Mouse (Mus musculus) Patski (cell line): ENCODE measurements around the gene Cacng3. TPM values are rescaled to one million over a fixed set of nuclear protein-coding genes. Genes with fewer than 3 reads are reported as not detected.

Source experiments
- ATAC-seq: fragments of 100-300 bp; one replicate; pipeline ENCODE4 v1.8.0; 2021
- CTCF ChIA-PET: fragments of 350-600 bp; sonication (Branson Sonifier 250); formaldehyde crosslinking; loops from one replicate; lab custom pipeline; 2022; ENCODE audit warnings: inconsistent platforms; lab: Charles Lee
- POLR2A ChIA-PET: fragments of 350-600 bp; sonication (Branson Sonifier 250); formaldehyde crosslinking; loops from one replicate; lab custom pipeline; 2022; ENCODE audit warnings: antibody characterized with exemption, inconsistent platforms; lab: Charles Lee
- DNase-seq: peaks from one replicate; pipeline ENCODE4 v3.0.0-alpha.2; 2011; ENCODE audit warnings: low read depth, low spot score
- H3K27me3 ChIP-seq: fragments of 371-371 bp; one replicate; pipeline ENCODE4 v1.5.1; 2021
- CTCF ChIP-seq: fragments of 100-300 bp; IDR thresholded peaks from one replicate; pipeline ENCODE4 v1.5.1; 2021
- in situ Hi-C: fragments of 300-500 bp; cut with MboI; formaldehyde crosslinking; loops from 3 replicates; pipeline ENCODE4 v1.11.1; 2018; ENCODE audit warnings: low pct_unique_long_range_greater_than_20kb, mixed read lengths
- polyA plus RNA-seq: library from polyadenylated mRNA; unstranded; gene quantifications from one replicate; pipeline ENCODE4 v1.2.3, GENCODE M21; 2021

The Cacng3 gene
- polyA plus RNA-seq, 1 experiment from 2014 or later: not detected

DNA sequence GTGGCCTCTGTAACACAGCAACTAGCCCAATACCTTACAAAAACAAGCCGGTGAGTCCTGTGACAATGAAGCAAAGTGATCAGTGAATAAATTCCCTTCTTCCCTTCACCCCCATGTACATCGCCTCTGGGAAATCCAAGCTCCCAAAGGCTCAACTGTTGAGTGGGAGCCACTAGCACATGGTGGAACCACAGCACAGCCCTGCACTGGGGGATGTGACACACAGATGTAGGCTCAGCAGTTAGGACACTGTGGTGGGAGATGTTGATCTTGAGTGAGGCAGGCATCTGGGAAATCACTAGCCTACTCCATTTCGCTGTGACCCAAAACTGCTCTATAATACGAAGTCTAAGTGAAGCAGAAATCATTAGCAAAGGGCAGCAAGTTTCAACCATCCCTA is 48.2 kb downstream of the Cacng3 start:
- DNase-seq (no peak), ATAC-seq (no peak)
- H3K27me3 ChIP-seq: no peaks in the 10 kb centered on the region
- CTCF ChIA-PET: no interaction called here
- POLR2A ChIA-PET: interaction anchor here (0.6 kb wide), 1 partner anchor 781 kb away, joined by 3 read pairs; the partner anchor contains the start of gene Zkscan2
- in situ Hi-C loops: no loop called here
- TF ChIP-seq CTCF: no peak

GRCm38 (mm10) chr7:122723358-122723876 is 53.1 kb downstream of the Cacng3 start:
- no peak for DNase-seq
- in situ Hi-C loops: no loop called here
- POLR2A ChIA-PET: no interaction called here

DNA sequence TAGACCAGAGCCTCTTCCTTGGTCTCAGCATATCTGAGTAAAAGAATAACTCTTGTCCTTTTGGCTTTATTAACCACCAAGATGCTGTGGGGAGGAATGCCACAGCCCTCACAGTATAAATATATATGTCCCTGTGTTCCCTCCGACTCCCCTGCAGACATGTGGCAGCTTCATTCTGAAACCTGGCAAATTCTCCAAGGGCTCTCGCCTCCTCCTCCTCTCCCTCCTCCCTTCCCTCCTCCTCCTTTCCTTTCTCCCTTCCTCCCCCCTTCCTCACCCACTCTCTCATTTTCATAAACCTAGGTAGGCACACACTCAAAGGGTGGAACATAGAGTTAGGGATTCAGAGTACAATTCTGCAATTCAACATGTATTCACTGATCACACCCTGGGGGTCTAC is 56.1 kb downstream of the Cacng3 start:
- CTCF ChIA-PET: no interaction called here

More at GRCm38 (mm10) chr7:122723358-122723876, 53.1 kb downstream of the Cacng3 start:
- H3K27me3 ChIP-seq: no peaks in the 10 kb centered on the region
- TF ChIP-seq CTCF: no peak
- ATAC-seq: no peak
- CTCF ChIA-PET: interaction anchor here (1.3 to 1.6 kb wide), 2 partner anchors 11 to 17 kb away, joined by 3 to 4 read pairs; no protein-coding TSS in a partner anchor

DNA sequence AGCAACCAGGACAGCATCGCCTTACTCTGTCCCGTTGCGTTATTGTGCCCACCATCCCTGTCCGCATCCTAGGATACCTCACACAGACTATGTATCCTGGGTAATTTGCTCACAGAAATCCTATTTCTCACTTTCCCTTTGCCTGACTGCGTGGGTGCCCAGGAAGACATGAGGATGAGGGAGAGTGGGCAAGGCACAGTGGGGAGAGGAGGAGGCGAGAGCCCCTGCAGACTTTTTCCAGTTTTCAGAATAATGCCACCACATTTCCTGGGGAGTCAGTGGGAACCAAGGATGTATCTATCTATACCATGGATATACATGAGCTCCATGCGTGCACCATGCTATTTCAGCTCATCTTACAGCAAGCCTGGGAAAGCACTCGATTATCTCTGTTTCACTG is 57.9 kb downstream of the Cacng3 start:
- CTCF ChIA-PET: no interaction called here
- POLR2A ChIA-PET: no interaction called here
- H3K27me3 ChIP-seq: no peaks in the 10 kb centered on the region
- DNase-seq (no peak), ATAC-seq (no peak)
- no peak for TF ChIP-seq CTCF
- in situ Hi-C loops: no loop called here

More for the DNA sequence above, 56.1 kb downstream of the Cacng3 start:
- H3K27me3 ChIP-seq: no peaks in the 10 kb centered on the region
- DNase-seq: no peak
- TF ChIP-seq CTCF: no peak
- POLR2A ChIA-PET: no interaction called here
- no peak for ATAC-seq
- in situ Hi-C loops: no loop called here

DNA sequence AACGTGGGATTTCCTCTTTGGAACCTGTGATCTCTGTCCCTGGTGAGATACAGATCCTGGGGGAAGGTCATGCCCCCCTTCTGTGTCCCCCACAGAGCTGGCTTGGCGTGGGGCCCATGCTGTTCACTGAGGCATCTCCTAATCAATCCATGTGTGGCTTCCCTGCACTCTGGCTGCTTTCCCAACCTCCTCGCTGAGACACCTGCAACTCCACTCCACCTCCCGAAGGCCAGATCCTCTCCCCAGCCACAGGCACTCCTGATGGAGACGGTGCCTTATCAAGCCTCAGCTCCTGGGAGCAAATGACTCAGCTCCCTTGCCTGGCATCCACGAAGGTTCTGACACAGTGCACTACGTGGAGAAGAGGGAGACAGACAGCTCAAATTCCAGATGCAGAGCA is 58.6 kb downstream of the Cacng3 start:
- ChIA-PET CTCF (no interaction called here), POLR2A (no interaction called here)
- H3K27me3 ChIP-seq: no peaks in the 10 kb centered on the region
- ATAC-seq (no peak), DNase-seq (no peak)
- in situ Hi-C loops: no loop called here
- no peak for TF ChIP-seq CTCF

- DNase-seq (no peak), ATAC-seq (no peak)
- in situ Hi-C loops: no loop called here
- H3K27me3 ChIP-seq: no peaks in the 10 kb centered on the region
- ChIA-PET CTCF (interaction anchor here (1.0 to 1.6 kb wide), 2 partner anchors 9 to 10 kb away, joined by 3 to 4 read pairs; no protein-coding TSS in a partner anchor), POLR2A (no interaction called here)
- no peak for TF ChIP-seq CTCF
Measured at GRCm38 (mm10) chr7:122735323-122735722, 65.0 kb downstream of the Cacng3 start.

DNA sequence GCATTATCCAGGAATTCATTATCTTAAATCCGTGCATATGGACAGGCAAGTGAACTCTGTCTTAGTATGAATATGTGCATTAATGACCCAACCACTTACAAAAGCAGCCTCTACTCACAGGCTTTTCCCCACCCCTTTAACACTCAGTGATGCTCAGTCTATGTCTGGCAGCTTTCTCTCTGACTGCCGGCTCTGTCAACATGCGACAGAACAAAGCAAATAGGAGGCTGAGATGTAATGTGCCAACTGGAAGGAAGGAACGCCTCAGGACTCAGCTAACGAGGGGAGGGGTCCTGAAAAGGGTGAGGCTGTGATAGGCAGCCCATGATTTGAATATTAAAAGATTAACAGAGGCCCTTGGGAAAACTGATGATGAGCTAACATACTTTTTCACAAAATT is 68.2 kb downstream of the Cacng3 start:
- ChIA-PET POLR2A (no interaction called here), CTCF (no interaction called here)
- no peaks in the 10 kb centered on the region for H3K27me3 ChIP-seq
- TF ChIP-seq CTCF: no peak
- ATAC-seq (no peak), DNase-seq (no peak)
- in situ Hi-C loops: no loop called here

- in situ Hi-C loops: no loop called here
- ChIA-PET POLR2A (no interaction called here), CTCF (interaction anchor here (1.3 kb wide), 1 partner anchor 18 kb away, joined by 4 read pairs; no protein-coding TSS in a partner anchor)
Measured at GRCm38 (mm10) chr7:122740663-122741062, 70.4 kb downstream of the Cacng3 start.

GRCm38 (mm10) chr7:122755920-122756603 is 85.8 kb downstream of the Cacng3 start:
- POLR2A ChIA-PET: no interaction called here
- ATAC-seq (no peak), DNase-seq (no peak)
- in situ Hi-C loops: no loop called here
- CTCF ChIA-PET: no interaction called here
- no peak for TF ChIP-seq CTCF
- no peaks in the 10 kb centered on the region for H3K27me3 ChIP-seq

More at GRCm38 (mm10) chr7:122740663-122741062, 70.4 kb downstream of the Cacng3 start:
- DNase-seq (no peak), ATAC-seq (no peak)
- TF ChIP-seq CTCF: no peak
- no peaks in the 10 kb centered on the region for H3K27me3 ChIP-seq

GRCm38 (mm10) chr7:122758645-122759044 is 88.4 kb downstream of the Cacng3 start:
- no peak for DNase-seq
- POLR2A ChIA-PET: no interaction called here
- in situ Hi-C loops: no loop called here
- H3K27me3 ChIP-seq: no peaks in the 10 kb centered on the region
- no peak for ATAC-seq
- CTCF ChIA-PET: no interaction called here
- TF ChIP-seq CTCF: no peak

DNA sequence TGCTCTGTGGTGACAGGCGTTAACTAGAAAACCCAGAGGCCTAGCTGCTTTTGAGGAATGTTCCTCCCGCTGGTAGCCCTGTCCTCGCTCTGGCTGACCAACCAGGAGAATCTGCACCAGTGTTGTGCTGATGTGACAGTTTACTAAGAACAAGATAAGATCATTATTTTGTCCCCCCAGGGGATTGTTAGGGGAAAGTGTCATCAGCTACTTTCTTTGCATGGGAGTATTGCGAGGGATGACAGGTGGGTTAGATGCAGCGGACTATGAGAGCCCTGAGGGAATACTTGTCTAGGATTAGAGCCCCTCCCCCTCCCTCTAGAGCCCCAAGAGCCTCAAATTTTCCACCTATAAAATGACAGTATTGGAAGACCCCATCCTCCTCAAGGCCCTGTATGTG is 94.2 kb downstream of the Cacng3 start:
- DNase-seq: no peak

More for the DNA sequence above, 94.2 kb downstream of the Cacng3 start:
- no peak for ATAC-seq
- ChIA-PET CTCF (no interaction called here), POLR2A (no interaction called here)
- no peak for TF ChIP-seq CTCF
- no peaks in the 10 kb centered on the region for H3K27me3 ChIP-seq
- in situ Hi-C loops: no loop called here
